Mouse (Mus musculus): ENCODE measurements around the gene Nedd9.

The Nedd9 gene

DNA sequence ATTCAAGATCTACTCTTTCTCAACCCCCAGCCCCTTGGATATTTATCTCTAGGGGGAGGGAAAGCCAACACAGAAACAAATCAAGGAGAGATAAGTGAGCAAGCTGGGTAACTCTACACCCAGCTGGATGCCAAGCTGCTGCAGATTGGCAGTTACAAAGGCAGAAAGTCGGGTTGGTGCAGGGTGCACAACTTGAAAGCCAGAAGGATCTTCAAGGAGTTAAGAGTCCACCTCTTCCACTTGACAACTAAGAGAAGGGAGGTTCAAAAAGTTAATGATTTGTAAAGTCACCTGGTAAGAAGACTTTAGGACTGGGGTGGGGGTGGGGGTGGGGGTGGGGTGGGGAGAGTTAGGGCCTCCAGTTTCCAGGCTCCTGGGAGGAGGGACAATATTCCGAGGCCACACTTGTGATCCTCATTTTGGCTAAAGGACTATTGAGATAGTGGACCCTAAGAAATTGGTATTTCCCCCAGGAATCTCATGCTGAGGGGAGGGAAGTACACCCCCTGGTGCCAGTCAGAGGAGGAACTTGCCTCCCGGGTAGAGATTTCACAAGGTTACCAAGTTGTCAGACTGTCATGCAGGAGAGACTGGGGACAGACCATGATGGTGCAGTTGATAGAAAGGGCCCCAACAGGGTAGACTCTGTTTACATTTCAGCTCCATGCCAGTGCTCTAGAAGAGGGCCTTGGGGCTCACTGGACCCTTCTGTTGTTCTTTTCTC is 143.8 kb downstream of the Nedd9 start:
- no peak for DNase-seq (ENCODE audit: extremely low spot score)

DNA sequence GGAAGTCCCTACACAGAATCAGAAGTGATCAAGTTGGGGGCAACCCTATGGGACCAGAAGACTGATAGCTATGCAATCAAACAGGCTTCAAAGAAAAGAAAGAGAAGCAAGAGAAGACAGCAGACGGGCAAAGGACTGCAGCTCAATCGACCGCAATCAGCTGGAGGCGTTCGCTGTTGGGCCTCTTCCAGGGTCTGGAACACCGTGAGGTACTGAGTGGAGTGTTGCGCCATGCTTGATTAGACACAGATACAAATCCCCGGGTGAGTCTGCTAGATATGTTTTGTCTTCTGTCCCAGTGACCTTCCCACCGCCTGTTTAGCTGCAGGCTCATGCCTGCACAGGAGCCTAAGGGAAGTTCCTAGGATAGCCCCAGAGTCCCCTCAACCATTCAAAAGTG is 145.7 kb downstream of the Nedd9 start:
- no peak for DNase-seq (ENCODE audit: extremely low spot score)

DNA sequence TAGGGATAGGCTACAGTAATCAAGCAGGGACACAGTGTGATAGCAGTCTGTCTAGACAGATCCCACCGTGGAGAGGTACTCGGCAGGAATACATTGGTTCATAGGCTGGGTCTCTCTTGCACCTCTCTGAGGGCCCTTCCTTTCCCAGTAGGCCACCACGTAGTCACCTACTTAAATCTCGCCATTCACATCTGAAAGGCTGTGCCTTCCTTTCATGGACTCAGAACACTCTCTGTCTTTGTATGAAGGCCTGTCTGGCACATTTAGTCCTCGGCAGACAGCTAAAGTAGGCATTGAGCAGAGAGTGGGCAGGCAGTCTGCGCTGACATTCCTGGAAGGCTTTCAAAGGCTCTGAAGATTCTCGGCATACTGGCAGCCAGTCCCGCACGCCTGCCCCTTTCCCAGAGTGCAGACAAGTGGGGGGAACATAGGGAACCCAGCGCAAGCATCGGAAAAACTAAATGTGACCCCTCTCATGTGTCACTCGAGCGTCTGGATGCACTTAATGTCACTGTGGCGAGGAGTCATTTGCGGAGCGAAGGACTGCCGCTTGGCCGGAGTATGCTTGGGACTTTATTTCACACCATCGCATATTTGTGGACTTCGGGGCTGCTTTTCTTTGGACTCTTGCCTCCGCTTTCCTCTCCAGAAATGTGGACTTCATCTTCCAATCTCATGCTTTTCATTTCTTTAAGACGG is 147.4 kb downstream of the Nedd9 start:
- no peak for DNase-seq (ENCODE audit: extremely low spot score)

DNA sequence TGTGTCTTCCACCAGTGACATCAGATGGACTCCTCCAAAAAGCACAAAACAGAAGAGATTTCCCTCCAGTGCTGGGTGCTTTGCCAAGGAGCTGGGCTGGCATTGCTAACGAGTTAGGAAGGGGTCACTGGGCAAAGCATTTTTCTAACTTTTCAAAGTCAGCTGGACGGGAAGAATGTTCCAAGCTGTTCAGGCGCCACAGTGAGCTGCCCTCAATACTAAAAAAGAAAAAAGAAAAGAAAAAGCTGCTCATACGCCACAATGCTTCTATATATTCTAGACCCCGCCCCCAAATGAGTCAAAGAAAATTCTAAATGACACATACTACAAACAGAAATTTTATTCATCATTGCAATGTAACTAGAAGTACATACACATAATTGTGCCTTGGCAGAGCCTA is 148.0 kb downstream of the Nedd9 start:
- DNase-seq (ENCODE audit: extremely low spot score) = no peak

DNA sequence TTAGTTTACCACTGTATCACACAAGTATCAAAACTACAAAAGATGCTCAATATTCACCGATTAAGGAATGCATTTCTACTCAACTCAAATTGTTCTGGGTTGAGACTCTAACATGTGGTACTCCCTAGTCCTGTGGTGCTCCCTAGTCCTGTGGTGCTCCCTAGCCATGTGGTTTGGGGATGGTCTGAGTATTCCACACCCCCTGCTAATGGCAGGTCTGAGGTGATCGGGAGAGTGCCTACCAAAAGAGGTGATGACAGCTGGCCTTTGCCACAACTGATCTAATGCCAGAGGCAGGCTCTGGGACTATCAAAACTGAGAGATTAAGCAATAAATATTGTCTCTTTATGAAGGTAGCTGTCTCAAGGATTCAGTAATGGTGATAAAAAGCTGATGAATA is 149.8 kb downstream of the Nedd9 start:
- DNase-seq (ENCODE audit: extremely low spot score) = no peak

DNA sequence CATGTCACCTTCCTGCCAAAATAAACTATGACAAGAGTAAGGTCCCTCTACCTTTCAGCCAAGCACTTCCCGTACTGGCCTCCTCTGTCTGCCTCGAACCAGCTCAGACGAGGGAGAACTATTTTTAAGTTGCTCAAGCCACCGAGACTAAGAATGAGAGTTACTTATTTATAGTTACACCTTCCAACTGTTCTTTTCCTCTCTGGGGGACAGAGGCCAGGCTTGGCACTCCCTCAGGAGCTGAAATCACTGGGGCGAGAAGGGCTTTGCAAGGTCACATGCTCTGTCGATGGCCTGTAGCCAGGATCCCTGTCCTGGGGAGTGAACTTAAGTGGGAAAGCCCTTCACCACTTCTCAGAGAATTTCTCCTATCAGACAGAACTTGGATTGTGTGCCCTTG is 150.9 kb downstream of the Nedd9 start:
- no peak for DNase-seq (ENCODE audit: extremely low spot score)

DNA sequence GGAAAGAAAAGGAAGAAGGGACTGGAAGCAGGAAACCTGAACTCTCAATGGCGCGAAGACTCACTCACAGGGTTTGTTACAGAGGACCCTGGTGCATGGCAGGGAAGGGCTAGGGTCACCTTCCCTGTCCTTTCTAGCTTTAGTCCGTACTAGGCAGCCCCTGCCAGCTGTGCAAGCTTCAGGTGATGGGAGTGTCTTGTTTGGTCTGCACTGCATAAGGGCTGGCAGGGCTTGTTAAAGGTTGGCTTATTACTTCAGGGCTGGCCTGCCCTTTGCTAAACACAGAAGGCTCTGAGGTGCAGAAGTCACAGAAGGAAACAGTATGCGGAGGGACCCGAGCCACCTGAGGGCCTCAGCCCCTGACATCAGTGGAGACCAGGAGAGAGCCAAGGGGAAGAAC is 151.4 kb downstream of the Nedd9 start:
- DNase-seq (ENCODE audit: extremely low spot score) = no peak

DNA sequence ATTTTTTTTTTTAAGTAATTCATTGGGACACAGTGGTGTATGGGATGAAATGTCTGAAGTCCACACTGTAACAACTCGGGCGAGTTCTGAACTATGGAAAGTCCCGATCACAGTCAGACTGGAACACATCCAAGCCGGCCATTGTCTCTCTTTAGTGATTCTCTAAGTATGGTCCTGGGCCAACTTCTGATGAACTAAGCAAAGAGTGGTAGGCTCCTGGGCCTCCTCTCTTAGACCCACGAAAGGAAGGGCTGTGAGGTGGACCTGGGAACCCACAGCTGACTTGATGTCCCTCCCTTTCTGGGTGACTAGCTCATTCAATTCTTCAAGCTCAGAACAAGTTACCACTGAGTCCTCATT is 152.5 kb downstream of the Nedd9 start:
- no peak for DNase-seq (ENCODE audit: extremely low spot score)

DNA sequence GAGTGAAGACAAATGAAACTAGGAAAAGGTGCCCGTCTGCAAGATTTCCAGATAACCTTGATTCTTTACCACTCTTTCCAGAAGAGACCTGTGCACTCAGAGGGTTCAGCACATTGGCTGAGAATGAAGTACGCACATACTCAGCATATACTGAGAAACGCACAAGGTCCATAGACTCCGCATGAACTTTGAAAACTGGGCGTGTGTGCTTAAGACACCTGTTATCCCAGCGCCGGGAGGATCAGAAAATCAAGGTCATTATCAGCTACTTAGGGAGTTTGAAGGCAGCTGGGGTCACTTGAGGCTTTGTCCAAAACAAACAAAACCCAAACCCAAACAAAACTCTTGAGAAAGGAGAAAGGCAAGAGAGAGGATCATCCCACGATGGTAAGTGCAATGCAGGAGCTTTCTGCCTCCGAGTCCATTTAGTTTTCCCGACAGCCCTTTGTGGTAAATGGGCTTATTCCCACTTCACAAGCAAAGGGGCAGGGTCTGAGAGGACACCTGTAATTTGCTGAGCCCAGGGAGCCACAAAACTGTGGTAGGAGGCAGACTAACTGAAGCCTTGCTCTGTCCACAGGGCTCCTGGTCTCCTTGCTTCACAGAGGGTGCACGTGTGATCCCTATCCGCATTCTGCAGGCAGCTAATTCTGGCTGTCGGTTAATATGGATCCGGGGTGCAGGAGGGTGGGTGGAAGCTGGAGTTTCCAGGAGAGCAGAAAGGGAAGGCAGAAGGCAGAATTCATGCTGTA is 153.1 kb downstream of the Nedd9 start:
- no peak for DNase-seq (ENCODE audit: extremely low spot score)

DNA sequence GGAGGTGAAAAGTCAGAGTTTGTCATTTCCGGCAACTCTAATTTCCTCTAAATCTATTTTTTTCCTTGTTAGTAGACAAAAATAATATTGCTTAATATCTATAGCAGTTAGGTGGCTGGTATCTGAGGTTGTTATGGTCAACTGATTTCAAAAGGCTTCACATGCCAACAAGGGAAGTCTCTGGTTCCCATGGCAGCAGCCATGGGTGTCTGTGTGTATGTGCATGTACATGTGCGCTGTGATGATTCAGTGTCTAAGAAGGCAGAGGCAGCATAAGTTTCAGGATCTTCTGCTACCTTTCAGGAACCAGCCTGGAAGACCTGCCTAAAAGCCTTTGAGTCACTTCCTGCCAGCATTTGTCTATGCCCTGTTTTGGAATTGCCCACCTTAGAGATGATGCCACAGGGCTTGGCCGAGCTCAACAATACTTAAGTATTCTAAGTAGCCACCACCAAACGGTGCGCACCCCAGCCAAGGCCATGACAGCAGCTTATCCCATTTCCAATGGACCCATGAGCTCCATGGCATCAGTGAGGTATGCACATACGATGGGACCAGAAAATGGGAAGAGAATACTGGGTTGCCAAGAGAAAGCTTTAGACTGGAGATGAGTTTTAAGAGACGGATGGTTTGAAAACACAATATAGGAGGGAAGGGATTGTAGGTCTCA is 155.4 kb downstream of the Nedd9 start:
- no peak for DNase-seq (ENCODE audit: extremely low spot score)

DNA sequence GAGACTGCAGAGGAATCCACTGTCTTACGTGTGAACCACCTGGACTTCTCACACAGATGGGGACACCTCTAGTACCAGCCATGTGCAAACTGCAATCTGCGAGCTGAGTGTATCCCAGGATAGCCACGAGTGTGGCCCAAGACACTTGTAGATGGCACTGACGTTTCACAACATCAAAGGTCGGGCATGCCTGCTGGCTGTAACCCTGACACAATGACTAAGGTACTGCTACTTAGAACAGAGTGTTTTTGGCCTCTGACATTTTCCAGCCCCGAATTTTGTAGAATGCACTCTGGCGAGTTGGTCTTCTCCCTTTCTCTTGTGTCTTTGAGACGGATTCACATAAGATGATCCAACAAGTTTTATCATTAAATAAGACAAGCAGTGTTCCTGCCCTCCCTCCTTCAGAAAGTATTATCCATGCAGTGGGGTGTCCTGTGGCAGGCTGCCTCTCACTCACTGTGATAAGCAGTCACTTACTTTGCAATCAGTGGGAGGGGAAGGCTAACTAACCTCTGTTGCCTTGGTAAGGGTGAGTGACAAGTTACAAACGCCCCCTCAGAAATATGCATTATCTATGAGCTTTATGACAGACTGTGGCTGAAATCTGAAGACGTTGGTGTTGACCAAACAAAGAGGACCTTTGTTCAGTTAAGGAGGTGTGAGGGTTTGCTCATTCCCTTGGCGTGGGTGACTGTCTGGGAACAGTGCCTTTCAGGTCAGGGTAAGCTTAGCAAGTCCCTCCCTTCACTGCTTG is 156.4 kb downstream of the Nedd9 start:
- DNase-seq (ENCODE audit: extremely low spot score) = no peak

DNA sequence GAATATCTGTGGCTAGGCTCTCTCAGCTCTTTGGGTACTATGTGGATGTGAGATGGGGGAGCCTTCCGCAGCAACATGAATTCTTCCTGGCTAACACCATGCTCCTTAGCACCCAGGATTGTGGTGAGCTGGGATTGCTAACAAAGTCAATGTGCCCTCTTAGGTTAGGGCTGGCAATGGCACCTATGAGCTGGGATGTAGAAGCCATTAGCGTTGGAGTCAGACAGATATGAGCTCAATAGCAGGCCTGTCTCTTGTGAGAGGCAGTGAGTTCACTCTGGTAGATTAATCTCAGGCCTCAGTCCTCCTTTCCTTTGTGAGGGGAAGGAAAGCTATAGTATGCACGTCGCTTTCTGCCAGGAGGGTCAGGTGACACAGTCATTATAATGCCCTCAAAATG is 157.1 kb downstream of the Nedd9 start:
- DNase-seq (ENCODE audit: extremely low spot score) = no peak

DNA sequence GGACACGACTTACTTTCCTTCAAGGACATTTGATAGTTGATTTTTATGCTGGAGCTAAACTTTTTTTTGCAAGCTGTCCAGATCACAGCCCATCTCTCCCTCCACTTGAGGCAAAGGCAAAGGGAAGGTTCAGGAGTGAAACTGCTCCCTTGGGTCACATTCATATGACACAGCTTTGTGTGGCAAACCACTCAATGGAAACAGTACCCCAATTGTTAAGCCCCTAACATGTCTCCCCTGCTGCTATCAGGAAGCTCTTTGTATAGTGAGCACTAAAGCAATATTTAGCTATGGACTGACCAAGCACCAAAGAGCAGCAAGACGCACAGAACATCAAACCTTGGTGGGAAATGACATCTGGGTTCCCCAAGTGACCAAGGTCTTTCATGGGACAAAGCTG is 158.7 kb downstream of the Nedd9 start:
- no peak for DNase-seq (ENCODE audit: extremely low spot score)

DNA sequence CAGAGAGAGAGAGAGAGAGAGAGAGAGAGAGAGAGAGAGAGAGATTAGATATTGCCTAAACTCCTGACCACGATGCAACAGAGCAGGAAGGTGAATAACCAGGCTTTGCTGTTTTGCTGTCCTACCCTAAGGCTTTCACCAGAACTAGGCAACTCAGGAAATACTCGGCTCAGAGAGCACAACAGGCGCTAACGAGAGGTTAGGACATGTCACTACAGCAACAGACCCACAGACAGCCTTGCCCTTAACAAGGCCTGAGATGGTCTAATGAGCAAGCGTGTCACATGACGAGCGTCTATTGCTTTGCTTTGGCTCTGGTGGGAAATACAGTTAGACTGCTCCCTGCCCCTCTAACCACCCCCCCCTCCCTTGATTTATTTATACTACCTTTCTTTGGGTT is 159.6 kb downstream of the Nedd9 start:
- DNase-seq (ENCODE audit: extremely low spot score) = no peak

DNA sequence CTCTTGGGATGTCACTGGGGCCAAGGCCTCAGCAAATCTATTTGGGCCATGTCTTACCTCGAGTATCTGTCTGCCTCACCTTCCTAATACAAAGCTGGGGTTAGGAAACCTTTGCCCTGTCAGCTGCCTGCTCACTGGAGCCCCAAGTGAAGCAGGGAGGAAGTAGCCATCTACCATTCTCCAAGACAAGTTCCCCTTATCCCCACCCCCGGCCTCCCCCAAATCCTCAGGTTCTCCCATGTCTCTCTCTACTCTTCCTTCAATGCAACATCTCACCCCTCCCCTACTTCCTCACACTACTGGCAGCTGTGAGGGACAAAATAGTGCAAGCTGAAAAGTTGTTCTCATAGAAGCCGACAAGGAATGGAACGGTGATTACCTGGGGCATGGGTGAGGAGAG is 161.0 kb downstream of the Nedd9 start:
- no peak for DNase-seq (ENCODE audit: extremely low spot score)

DNA sequence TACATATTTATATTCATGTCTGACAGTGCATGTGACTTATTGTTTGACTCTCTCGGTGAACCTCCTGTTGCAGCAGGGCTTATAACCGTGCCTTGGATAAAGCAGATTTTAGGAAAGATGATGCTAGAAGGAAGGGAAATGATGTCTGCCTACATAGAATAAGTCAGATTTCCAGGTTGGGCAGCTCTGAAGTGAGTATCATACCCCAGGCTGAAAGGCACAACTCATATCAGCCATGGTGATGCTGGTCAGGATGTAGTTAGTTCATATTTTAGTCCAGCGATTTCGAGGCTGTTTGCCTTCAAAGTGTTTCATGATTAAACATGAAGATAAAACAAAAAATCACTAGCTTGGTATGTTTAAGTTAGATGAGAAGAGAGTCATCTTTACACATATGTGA is 161.8 kb downstream of the Nedd9 start:
- DNase-seq (ENCODE audit: extremely low spot score) = no peak

DNA sequence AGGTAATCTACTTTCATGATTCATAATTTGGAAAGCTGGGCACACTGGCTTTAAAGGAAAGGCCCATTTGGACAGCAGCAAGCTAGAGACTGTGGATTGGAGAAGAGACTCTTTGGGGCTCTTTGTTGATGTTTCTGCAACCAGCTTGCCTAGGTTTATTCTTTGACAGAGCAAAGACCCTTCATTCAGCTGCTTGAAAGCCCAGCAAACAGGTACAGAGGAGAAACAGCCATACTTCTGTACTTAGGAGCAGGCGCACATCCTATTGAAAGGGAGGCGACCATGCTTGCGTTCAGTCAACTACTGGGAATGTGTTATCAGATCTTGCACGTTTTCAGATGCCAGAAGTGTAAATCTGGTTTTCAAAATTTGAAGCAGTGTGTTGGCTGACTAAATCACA is 162.5 kb downstream of the Nedd9 start:
- DNase-seq (ENCODE audit: extremely low spot score) = no peak

DNA sequence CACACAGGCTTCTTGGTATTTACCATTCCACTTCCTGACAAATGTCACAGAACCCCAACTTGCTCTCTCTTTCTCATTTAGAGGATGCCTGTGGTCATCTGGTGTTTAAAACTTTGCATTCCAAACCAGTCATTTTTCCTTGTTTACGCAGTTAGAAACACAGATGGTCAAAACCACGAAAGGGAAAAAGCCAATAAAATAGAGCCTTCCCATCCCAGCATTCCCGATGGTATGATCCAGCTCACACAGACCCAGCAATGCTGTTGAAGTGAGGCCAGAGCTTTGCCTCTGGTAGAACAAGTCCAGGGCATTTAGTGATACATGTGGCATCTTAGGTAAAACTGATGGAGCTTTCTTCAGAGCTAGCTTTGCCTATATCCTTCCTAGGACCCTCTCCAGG is 165.7 kb downstream of the Nedd9 start:
- no peak for DNase-seq (ENCODE audit: extremely low spot score)

DNA sequence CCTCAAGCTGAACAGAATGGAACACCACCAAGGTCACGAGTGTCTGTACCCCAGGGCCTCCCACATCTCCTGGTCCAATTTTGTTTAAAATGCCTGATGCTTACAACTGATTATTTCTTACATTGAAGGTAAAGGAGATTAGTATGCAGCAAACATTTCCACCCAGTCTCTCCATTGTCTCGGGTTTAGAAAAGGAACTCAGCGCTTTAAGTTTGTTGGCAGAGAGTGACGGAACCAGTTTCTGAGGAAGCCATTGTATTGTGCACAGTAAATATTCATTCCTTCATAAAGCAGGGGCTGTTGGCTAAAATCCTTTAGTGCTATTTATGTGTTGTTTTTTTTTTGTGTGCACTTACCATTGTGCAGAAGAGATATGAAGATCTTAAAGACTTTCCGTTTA is 166.4 kb downstream of the Nedd9 start:
- no peak for DNase-seq (ENCODE audit: extremely low spot score)

DNA sequence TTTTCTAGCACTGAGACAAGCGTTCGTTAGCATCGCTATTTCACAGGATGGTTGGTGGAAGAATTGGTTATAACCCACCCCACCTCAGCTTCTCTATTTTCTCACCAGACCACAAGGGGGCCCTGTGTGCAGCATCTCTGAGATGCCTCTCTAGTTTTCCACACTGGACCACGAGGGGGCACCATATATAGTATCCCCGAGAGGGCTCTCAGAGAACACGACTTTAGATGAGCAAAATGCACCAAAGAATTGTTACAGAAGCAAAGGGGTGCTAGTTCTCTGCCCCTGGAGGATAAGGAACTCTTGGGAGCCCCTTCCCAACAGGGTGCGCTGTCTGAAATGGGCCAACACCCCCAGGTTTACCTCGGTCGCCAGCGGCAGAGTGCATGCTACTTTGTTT is 184.4 kb downstream of the Nedd9 start:
- peak; percentile 72 for DNase-seq (ENCODE audit: extremely low spot score)

DNA sequence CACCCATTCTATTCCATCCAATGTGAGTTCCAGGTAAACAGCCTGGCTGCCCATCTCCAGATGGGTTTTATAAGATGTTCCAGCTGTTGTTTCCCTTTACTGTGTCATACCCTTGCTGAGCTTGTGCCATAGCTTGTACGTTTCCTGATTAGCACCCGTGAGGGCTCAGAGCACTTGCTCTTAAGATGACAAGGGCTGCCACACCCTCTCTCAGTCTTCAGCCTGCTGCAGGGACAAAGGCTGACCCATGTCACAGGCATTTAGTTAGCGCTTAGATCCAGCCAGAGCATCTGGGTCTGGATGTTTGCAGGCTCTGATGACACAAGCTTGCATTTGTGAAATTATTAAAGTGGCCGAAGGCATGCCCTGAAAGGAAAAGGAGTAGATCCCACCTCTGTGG is 187.1 kb downstream of the Nedd9 start:
- DNase-seq (ENCODE audit: extremely low spot score) = no peak

DNA sequence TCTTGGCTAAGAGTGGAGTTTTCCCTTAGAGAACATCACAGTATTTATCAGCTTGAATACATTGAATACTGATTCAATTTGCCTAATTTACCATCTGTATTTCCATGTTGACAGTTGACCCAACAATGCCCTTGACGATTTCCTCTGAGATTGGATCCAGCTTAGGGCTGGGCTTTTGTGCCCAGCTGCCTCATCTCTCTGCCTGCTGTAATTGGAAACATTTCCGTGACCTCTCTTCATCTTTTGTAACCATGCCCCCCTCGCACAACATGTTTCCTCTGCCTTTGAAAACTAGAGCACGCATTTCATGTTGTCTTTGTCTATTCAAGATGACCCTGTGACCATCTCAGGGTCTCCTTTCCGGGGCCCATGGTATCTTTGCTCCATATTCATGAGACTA is 188.2 kb downstream of the Nedd9 start:
- DNase-seq (ENCODE audit: extremely low spot score) = peak; percentile 32

Data from embryo, embryonic 9.5 days (tissue).